In the genomic region with DNA sequence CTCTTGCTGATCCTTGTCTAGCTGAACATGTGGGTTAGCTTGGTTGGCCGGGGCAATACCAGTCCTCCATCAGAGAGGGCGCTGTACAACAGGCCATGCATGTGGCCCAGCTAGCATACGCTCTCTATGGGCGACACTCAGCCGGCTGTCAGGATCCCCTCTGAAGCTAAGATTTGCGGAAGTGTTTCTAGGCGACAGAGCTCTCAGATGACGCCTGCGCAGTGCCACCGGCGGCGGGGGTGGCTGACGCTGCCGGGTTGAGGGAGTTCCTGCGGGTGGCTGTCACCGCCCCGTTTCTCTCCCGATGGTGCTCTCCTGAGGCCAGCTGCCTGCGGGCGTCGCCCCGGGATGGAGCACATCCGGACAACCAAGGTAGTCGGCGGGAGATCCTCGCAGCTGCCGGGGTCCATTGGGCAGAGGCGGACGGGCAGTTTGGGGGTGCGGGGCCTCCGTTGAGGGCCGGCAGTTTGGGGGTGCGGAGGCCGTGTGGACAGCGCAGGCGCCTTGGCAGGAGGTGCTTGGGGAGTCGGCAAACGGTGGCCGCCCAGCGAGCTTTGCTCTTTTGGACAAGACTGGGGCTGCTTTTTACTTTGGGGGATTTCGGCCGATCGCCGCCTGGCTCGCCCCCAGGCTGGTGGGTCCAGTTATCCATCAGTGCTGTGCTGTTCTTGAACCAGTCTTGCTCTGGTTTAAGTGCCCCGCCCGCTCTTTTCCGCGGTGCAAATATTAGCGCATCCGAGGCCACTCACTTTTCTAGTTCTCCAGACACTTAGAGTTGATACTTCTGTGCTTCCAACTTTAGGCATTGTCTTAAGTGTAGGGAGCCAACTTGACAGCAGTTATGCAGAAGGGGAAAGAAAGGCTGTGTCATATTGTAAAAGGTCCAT, we compare ENCODE assay signal across 8 mouse cellular contexts. TPM values are rescaled to one million over a fixed set of nuclear protein-coding genes. Genes with fewer than 3 reads are reported as not detected.
A peak's percentile ranks its signal among the peaks of the same experiment; 100 is the strongest.
DNase-seq lines count a peak whose midpoint lies in the region; ATAC-seq and TF ChIP-seq lines count a peak whose summit lies in the region.

Mtmr6 (plus strand) TSS at position 239 of the 887 bp plus-strand sequence.

- peak within 1 kb of the TSS; percentile 92 for H3K27ac ChIP-seq in bone marrow, adult 2 months (ENCODE audit: control insufficient read depth, insufficient read depth, low read depth, low read length, poor library complexity)
- H3K27ac ChIP-seq in embryonic facial prominence, embryonic 15.5 days (replicated peaks): peak within 1 kb of the TSS; percentile 82
- H3K27ac ChIP-seq in limb, embryonic 14.5 days (replicated peaks; ENCODE audit: low read depth, low read length): peak within 1 kb of the TSS; percentile 50; the same call in 1 of the 2 replicates
- H3K27ac ChIP-seq in midbrain, postnatal 0 days (ENCODE audit: low read depth, low read length): peak within 1 kb of the TSS; percentile 67

- peak; percentile 100 for ATAC-seq in embryonic facial prominence, embryonic 15.5 days (ENCODE audit: insufficient number of reproducible peaks, low FRiP score, low TSS enrichment, low read depth)
- peak; percentile 99 for ATAC-seq in limb, embryonic 14.5 days (ENCODE audit: low FRiP score, low read depth)
- ATAC-seq in midbrain, postnatal 0 days (ENCODE audit: low FRiP score): peak; percentile 100

- H3K4me1 ChIP-seq in bone marrow, adult 2 months (ENCODE audit: control insufficient read depth, insufficient read depth, low read length): no peaks in the 10 kb centered on the region; the same call in 1 of the 2 replicates
- H3K4me1 ChIP-seq in embryonic facial prominence, embryonic 15.5 days: peaks cover 9% of the 10 kb centered on the region; the same call in 1 of the 2 replicates
- H3K4me1 ChIP-seq in limb, embryonic 14.5 days (ENCODE audit: control insufficient read depth, insufficient read depth, low read length): 0 out of 2 replicates have a peak, but pooled peaks cover 3% of the 10 kb centered on the region
- no peaks in the 10 kb centered on the region for H3K4me1 ChIP-seq in midbrain, postnatal 0 days (ENCODE audit: insufficient read depth, low read length)

- peak within 1 kb of the TSS; percentile 88 for H3K4me3 ChIP-seq in bone marrow, adult 2 months (replicated peaks; ENCODE audit: control insufficient read depth, low read depth, low read length)
- H3K4me3 ChIP-seq in embryonic facial prominence, embryonic 15.5 days (replicated peaks): peak within 1 kb of the TSS; percentile 74
- peak within 1 kb of the TSS; percentile 70 for H3K4me3 ChIP-seq in limb, embryonic 14.5 days (replicated peaks; ENCODE audit: low read length)
- H3K4me3 ChIP-seq in midbrain, postnatal 0 days (ENCODE audit: low read depth, low read length): peak within 1 kb of the TSS; percentile 62

- WGBS in bone marrow, adult 2 months: under 1% methylated on average over 51 of the region's 51 CpGs
- under 1% methylated on average over 51 of the region's 51 CpGs for WGBS in embryonic facial prominence, embryonic 15.5 days
- WGBS in limb, embryonic 14.5 days: under 1% methylated on average over 51 of the region's 51 CpGs
- WGBS in midbrain, postnatal 0 days: under 1% methylated on average over 51 of the region's 51 CpGs

- peak; percentile 80; the same call in 1 of the 2 replicates for TF ChIP-seq POLR2A in bone marrow, adult 2 months (IDR thresholded peaks at IDR 0.05; ENCODE audit: borderline replicate concordance, control insufficient read depth, low read depth, low read length)
- TF ChIP-seq POLR2A in limb, embryonic 14.5 days (IDR thresholded peaks at IDR 0.05; ENCODE audit: borderline replicate concordance, extremely low read depth, insufficient read depth, insufficient read length): no peak

- no peaks in the 10 kb centered on the region for H3K36me3 ChIP-seq in embryonic facial prominence, embryonic 15.5 days
- no peaks in the 10 kb centered on the region for H3K36me3 ChIP-seq in limb, embryonic 14.5 days (ENCODE audit: control insufficient read depth, insufficient read depth, low read length)
- H3K36me3 ChIP-seq in midbrain, postnatal 0 days (ENCODE audit: insufficient read depth, low read length): no peaks in the 10 kb centered on the region

- H3K9me3 ChIP-seq in embryonic facial prominence, embryonic 15.5 days (replicated peaks): no peaks in the 10 kb centered on the region
- no peaks in the 10 kb centered on the region for H3K9me3 ChIP-seq in limb, embryonic 14.5 days (ENCODE audit: control insufficient read depth, low read length)
- no peaks in the 10 kb centered on the region for H3K9me3 ChIP-seq in midbrain, postnatal 0 days (ENCODE audit: low read length)

- peak within 1 kb of the TSS; percentile 59 for H3K9ac ChIP-seq in embryonic facial prominence, embryonic 15.5 days
- H3K9ac ChIP-seq in limb, embryonic 14.5 days (ENCODE audit: low read depth, low read length, severe bottlenecking): peak within 1 kb of the TSS; percentile 67
- H3K9ac ChIP-seq in midbrain, postnatal 0 days (replicated peaks; ENCODE audit: low read length, poor library complexity, severe bottlenecking): peak within 1 kb of the TSS; percentile 69

- H3K27me3 ChIP-seq in embryonic facial prominence, embryonic 15.5 days: no peaks in the 10 kb centered on the region
- H3K27me3 ChIP-seq in limb, embryonic 14.5 days (ENCODE audit: control insufficient read depth, insufficient read depth, low read length): no peaks in the 10 kb centered on the region
- H3K27me3 ChIP-seq in midbrain, postnatal 0 days (ENCODE audit: insufficient read depth, low read length): no peaks in the 10 kb centered on the region

- peak; percentile 98 for TF ChIP-seq CTCF in bone marrow, adult 2 months (IDR thresholded peaks at IDR 0.05; ENCODE audit: control insufficient read depth, insufficient read depth, low read length)
- TF ChIP-seq CTCF in midbrain, postnatal 0 days (IDR thresholded peaks at IDR 0.05): peak; percentile 99

- peak within 1 kb of the TSS; percentile 56 for H3K4me2 ChIP-seq in embryonic facial prominence, embryonic 15.5 days (replicated peaks)
- peak within 1 kb of the TSS; percentile 55 for H3K4me2 ChIP-seq in limb, embryonic 14.5 days (replicated peaks; ENCODE audit: low read depth, low read length, severe bottlenecking)
- peak within 1 kb of the TSS; percentile 69 for H3K4me2 ChIP-seq in midbrain, postnatal 0 days (ENCODE audit: low read depth, low read length, poor library complexity, severe bottlenecking)

- DNase-seq in 416B (ENCODE audit: low read depth): peak; percentile 99
- DNase-seq in heart, adult 8-10 months (ENCODE audit: low spot score): peak; percentile 96
- DNase-seq in kidney, adult 9 months: peak; percentile 97
- DNase-seq in limb, embryonic 14.5 days (ENCODE audit: low spot score): peak; percentile 99
- peak; percentile 99 for DNase-seq in midbrain, postnatal 0 days (ENCODE audit: low spot score)
- peak; percentile 84 to 89 for DNase-seq in spleen, postnatal 14 days (ENCODE audit: low spot score in 2 of 2)

RNA-seq across cellular contexts. Expression of gene Mtmr6, which starts in this region (rescaled TPM):
- 10.6 and 18.6 TPM in 2 replicates for polyA plus RNA-seq in bone marrow, adult 2 months (2011; ENCODE audit: insufficient read depth, insufficient read length, low replicate concordance, missing spikeins)
- 38.9 and 40.3 TPM in 2 replicates for polyA plus RNA-seq in embryonic facial prominence, embryonic 15.5 days (2015; fragmentation: Nextera tagmentation; extraction: Ambion mirVana)
- total RNA-seq in heart, adult 8-10 months (2022): 10 to 100 TPM; 29.5 to 34.5 (median 31.6) TPM
- polyA plus RNA-seq in limb, embryonic 14.5 days (2012; rRNA removed): 25.1 and 27.4 TPM in 2 replicates
- 39.5 and 41.4 TPM in 2 replicates for polyA plus RNA-seq in limb, embryonic 14.5 days (2014; fragmentation: Nextera tagmentation; extraction: Ambion mirVana)
- total RNA-seq in midbrain, postnatal 0 days (2014; rRNA removed): 36.1 and 38.6 TPM in 2 replicates
- polyA plus RNA-seq in midbrain, postnatal 0 days (2015; fragmentation: Nextera tagmentation; extraction: Ambion mirVana): 57.7 and 58.6 TPM in 2 replicates

Comparison
In these comparisons a context has a peak if more than half of its experiments do, and no peak if none do; other contexts are left out.
1. Peak in every context shown above with its lines: DNase-seq, ATAC-seq, H3K4me3 ChIP-seq and H3K27ac ChIP-seq.